Mouse (Mus musculus): ENCODE data around the gene CN725425.

CN725425 gene

GRCm38 (mm10) chr15:91237294-91237693 is 38.0 kb downstream of the CN725425 start:
- no peak for DNase-seq

GRCm38 (mm10) chr15:91240683-91241335 is 41.5 kb downstream of the CN725425 start:
- DNase-seq = no peak

GRCm38 (mm10) chr15:91250815-91251214 is 51.5 kb downstream of the CN725425 start:
- peak in 1 of 2 experiments; percentile 7 for DNase-seq

- no peak for DNase-seq
Measured at GRCm38 (mm10) chr15:91251544-91252408, 52.5 kb downstream of the CN725425 start.

GRCm38 (mm10) chr15:91252956-91253355 is 53.7 kb downstream of the CN725425 start:
- DNase-seq = no peak

GRCm38 (mm10) chr15:91255308-91255707 is 56.0 kb downstream of the CN725425 start:
- no peak for DNase-seq

GRCm38 (mm10) chr15:91257140-91257539 is 57.8 kb downstream of the CN725425 start:
- DNase-seq = no peak

- no peak for DNase-seq
Measured at GRCm38 (mm10) chr15:91260578-91260977, 61.3 kb downstream of the CN725425 start.

- DNase-seq = no peak
Measured at GRCm38 (mm10) chr15:91263926-91264325, 64.6 kb downstream of the CN725425 start.

- no peak for DNase-seq
Measured at GRCm38 (mm10) chr15:91268532-91268931, 69.2 kb downstream of the CN725425 start.

GRCm38 (mm10) chr15:91275961-91276360 is 76.7 kb downstream of the CN725425 start:
- no peak for DNase-seq

- no peak for DNase-seq
Measured at GRCm38 (mm10) chr15:91279571-91279970, 80.3 kb downstream of the CN725425 start.

GRCm38 (mm10) chr15:91281521-91281920 is 82.2 kb downstream of the CN725425 start:
- DNase-seq = no peak

- peak; percentile 65 to 67 for DNase-seq
Measured at GRCm38 (mm10) chr15:91282822-91283221, 83.5 kb downstream of the CN725425 start.

GRCm38 (mm10) chr15:91283418-91283817 is 84.1 kb downstream of the CN725425 start:
- no peak for DNase-seq

GRCm38 (mm10) chr15:91299319-91299835 is 100.1 kb downstream of the CN725425 start:
- peak; percentile 30 to 42 for DNase-seq

GRCm38 (mm10) chr15:91301366-91301765 is 102.1 kb downstream of the CN725425 start:
- peak; percentile 79 to 83 for DNase-seq

GRCm38 (mm10) chr15:91304296-91304852 is 105.1 kb downstream of the CN725425 start:
- peak in 1 of 2 experiments; percentile 13 for DNase-seq
